Mouse (Mus musculus): ENCODE measurements around the gene Dop1a.

The Dop1a gene

DNA sequence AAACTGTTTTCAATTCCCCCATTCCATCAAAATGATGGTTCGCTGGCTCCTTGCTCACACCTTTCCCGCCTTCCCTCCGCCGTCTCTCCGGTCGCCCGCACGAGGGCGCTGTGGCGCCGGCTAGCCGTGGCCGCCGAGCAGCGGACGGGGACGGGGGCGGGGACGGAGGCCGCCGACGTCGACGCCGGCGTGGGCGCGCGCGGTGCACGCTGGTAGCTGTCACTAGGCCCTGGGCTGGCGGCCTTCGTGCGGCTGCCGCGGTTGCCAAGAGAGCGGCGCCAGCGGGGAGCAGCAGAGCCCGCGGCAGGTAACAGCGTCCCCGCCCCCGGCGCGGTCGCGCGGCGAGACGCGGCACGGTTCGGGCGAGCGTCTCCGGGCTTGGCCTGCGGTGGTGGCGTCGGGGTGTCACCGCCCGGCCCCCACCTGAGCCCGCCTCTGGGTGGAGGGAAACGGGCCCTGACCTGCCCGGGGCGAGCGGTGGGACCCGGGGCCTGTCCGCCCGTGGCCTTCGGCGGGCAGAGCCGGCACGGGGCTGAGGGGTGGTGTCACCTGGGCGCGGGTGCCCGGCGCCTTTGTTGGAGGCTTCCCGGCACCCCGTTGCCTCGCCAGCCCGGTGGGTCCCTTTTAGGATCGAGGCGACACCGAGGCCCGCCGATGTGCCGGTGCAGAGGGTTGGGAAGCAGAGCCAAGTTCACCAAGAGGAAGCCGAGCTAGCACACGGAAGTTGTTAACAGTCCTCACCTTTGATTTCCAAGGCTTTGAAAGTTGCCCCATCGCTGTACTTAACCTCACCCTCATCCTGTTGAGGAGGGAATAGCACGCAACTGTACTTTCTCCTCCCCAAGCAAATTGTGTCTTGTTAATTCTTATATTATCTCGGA lies at the start of gene Dop1a:
TSS of gene Dop1a (plus strand) at position 165 of the 881 bp plus-strand sequence.
- peak; percentile 88 for DNase-seq (ENCODE audit: low spot score)

DNA sequence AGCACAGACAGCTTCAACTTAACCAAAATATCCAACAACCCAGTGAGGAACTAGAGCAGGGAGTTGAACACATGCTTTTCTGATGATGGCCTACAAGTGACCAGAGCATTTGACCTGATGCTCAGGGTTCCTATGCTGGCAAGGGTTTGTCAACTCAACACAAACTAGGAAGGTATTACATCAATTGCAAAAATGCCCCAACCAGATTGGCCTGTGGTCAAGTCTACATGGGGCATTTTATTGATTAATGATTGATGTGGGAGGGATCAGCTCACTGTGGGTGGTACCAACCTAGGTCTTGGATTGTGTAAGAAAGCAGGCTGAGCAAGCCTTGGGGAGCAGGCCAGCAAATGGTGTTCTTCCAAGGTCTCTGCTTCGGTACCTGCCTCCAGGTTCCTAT lies 49.0 kb upstream of the Dop1a start:
- no peak for DNase-seq (ENCODE audit: low spot score)

- DNase-seq (ENCODE audit: low spot score): peak; percentile 3
Measured at GRCm38 (mm10) chr9:86419366-86419765, 47.6 kb upstream of the Dop1a start.

- DNase-seq (ENCODE audit: low spot score): no peak
Measured at GRCm38 (mm10) chr9:86423331-86423730, 43.6 kb upstream of the Dop1a start.

- DNase-seq (ENCODE audit: low spot score): no peak
Measured at GRCm38 (mm10) chr9:86435510-86435909, 31.4 kb upstream of the Dop1a start.

DNA sequence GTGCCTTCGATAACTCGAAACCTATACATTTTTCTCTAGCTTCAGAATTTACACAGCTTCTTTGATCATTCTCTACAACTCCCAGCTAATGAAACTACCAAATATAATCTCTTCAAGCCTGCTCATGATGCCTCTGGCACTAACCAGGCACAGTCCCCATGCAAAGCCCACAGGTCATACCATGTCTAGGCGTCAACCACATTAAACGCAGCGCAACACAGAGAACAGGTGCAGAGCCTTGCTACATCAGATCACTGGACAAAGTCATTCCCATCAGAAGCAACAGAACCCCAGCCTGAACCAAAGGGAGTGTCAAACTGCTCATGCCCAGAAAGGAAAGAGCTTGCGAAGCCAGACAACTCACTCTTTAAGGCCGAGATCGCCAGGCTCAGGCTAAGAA lies 30.3 kb upstream of the Dop1a start:
- no peak for DNase-seq (ENCODE audit: low spot score)

- no peak for DNase-seq (ENCODE audit: low spot score)
Measured at GRCm38 (mm10) chr9:86438337-86439009, 28.5 kb upstream of the Dop1a start.

DNA sequence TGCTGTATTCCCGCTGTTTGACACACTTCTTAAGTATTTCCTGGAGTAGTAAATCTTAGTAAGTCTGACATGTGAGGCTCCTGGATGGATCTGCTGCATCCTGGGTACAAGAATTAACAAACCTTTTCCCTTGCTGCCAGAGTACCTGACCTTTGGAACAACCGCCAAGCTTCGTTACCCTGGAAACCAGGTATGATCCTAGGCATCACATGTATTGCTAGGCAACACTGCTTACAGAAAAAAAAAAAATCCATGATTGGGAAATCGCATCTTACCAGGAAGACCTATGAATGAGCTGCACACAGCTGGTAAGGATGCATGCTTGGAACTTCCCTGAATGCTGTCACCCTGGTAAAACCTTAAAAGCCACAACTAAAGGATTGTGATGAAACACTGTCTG lies 24.7 kb upstream of the Dop1a start:
- no peak for DNase-seq (ENCODE audit: low spot score)

GRCm38 (mm10) chr9:86446847-86447246 lies 20.1 kb upstream of the Dop1a start:
- DNase-seq (ENCODE audit: low spot score): no peak

- no peak for DNase-seq (ENCODE audit: low spot score)
Measured at GRCm38 (mm10) chr9:86447431-86447830, 19.5 kb upstream of the Dop1a start.

- DNase-seq (ENCODE audit: low spot score): peak; percentile 78
Measured at GRCm38 (mm10) chr9:86449581-86449980, 17.4 kb upstream of the Dop1a start.

GRCm38 (mm10) chr9:86451094-86451493 lies 15.9 kb upstream of the Dop1a start:
- peak; percentile 35 for DNase-seq (ENCODE audit: low spot score)

GRCm38 (mm10) chr9:86451617-86452016 lies 15.3 kb upstream of the Dop1a start:
- peak; percentile 63 for DNase-seq (ENCODE audit: low spot score)

DNA sequence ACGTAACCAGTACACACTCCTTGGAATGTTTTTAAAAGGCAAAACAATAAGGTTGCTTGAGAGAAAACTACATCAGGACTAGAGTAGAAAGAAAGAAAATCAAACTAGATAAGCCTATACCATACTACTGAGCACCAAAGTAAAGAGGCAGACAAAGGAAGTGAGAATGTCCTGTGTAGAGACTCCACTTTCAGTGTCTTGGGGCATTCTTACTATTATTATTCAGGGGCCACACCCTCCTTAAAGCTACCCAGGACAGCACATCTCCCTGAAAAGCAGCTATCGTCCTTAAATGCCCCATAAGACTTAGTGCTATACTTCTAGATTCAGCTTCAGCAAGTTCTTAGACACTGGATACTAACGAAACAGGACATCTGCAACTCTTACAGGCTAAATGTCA lies 13.3 kb upstream of the Dop1a start:
- no peak for DNase-seq (ENCODE audit: low spot score)

DNA sequence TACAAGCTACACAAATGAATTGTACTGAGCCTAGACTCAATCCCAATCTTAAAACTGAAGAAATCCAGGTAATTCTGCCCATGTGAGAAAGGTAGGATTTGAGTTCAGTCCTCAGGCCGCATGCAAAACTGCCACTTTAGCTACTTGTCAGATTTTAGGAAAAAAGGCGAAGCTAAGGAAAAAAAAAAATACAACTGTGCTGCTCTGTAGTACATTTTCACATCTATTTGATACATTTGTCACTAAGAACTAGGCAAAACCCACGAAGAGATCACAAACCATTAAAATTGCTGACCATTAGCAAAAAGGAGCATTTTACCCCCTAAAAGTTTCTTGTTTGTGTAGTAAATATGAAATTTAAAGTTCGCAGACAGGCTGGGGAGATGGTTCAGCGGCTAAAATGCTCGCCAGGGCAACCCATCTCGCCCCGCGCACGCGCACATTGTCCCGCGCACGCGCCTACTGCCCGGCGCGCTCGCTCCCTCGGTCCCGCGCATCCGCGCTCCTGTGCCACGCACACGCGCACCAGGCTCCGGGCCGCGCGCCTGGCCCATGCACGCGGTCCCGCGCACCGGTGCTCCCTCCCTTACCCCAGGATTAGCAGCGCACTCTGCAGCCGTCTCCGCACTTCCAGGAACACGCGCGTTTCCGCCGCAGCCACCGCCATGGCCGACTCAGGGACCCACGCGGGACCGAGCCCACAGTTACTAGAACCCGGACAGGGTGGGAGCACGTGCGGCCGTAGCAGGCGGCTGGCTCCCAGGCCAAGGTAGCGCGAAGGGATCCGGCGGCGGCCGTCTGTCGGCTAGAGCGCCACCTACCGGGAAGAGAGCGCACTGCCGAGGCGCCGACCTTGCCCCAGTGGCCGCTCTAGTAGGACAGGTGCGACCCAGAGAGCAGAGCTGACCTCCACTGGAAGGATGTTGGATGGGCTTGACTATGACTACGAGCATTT lies 2.5 kb upstream of the Dop1a start, which contains the start of gene Ube2cbp:
TSS of gene Ube2cbp (minus strand) at position 800 of the 955 bp plus-strand sequence.
- peak; percentile 89 for DNase-seq (ENCODE audit: low spot score)

- no peak for DNase-seq (ENCODE audit: low spot score)
Measured at GRCm38 (mm10) chr9:86475956-86476355, 9.0 kb downstream of the Dop1a start.

GRCm38 (mm10) chr9:86476763-86477162 lies 9.8 kb downstream of the Dop1a start:
- no peak for DNase-seq (ENCODE audit: low spot score)

DNA sequence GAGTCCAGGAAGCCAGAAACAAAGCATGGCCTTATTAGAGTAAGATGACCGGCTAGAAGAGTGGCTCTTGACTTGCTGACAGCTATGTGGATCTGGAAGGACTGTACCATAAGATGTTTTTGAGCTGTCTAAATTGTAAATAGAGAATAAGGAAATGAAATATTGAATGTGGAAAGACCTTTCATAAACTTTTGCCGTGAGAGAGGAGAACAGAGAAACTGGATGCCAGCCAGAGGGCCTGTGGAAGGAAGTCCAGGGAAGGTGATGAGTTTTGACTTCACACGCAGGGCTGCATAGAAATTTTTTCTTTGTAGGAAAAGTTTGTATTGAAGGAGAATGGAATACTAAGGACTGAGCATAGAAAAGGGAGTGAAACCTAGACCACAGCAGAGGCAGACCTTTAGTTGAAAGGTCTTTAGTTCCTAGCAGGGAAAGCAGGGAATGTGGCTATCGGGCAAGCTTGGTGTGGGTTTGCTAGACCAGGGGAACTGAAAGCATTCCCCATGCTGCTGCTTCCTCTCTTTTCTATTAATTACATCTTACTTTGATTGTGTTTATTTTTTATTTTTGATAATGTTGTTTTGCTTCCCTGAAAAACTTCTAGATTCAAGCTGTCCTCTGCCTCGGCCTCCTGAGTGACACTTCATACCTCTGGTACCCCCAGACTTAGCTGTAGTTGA lies 11.6 kb downstream of the Dop1a start:
- no peak for DNase-seq (ENCODE audit: low spot score)

GRCm38 (mm10) chr9:86482236-86482635 lies 15.3 kb downstream of the Dop1a start:
- DNase-seq (ENCODE audit: low spot score): no peak

DNA sequence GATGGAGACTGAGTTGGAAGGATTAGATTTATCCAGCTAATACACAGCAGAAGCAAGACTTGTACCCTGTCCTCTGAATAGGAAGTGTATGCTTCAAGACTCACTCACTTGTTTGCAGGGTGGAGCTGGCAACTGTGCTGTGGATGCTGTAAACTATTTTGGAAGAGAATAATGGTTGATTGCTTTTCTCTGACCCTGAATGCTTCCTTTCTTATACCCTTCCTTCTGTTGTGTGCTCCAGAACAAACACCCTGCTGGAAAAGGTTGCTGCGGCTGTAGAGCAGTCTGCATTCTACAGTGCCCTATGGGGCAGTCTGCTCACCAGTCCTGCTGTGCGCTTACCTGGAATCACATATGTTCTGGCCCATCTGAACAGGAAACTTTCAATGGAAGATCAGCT lies 24.8 kb downstream of the Dop1a start:
- DNase-seq (ENCODE audit: low spot score): no peak

DNA sequence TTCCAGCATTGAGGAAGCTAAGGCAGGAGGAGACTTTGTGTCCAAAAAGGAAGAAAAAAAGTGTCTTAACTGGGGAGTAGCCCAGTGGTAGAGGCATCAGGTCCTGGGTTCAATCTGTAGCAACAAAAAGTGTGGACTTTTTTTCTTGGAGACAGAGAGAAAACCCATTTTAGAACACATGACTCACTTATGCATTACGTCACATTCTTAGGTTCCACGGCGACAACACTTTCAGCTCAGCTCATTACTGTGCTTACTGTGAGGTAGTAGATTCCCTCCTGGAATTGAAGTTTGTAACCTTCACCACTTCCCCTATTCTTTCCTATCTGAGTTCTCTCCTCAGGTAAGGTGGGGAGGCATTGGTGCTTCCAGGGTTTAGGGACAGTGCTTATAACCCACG lies 29.3 kb downstream of the Dop1a start:
- DNase-seq (ENCODE audit: low spot score): no peak

- DNase-seq (ENCODE audit: low spot score): no peak
Measured at GRCm38 (mm10) chr9:86499083-86499482, 32.1 kb downstream of the Dop1a start.

Measured in layer of hippocampus, adult 11-12 months (tissue).